Mouse (Mus musculus) liver, embryonic 12.5 days (tissue): Measurements from ENCODE around the gene Tnfrsf1a. TPM values are rescaled to one million over a fixed set of nuclear protein-coding genes. Genes with fewer than 3 reads are reported as not detected.
A peak's percentile ranks its signal among the peaks of the same experiment; 100 is the strongest.

ENCODE experiments used
- ATAC-seq: fragments of 200-750 bp; cut with Nextera tagmentation; 2 replicates; pipeline ENCODE4 v1.8.0; 2017; ENCODE audit warnings: moderate number of reproducible peaks, mild to moderate bottlenecking, moderate library complexity
- H3K27ac ChIP-seq: fragments of 300-500 bp; sonication (generic); 2 replicates; pipeline ENCODE4 v1.5.1; 2016; ENCODE audit warnings: mild to moderate bottlenecking
- H3K27me3 ChIP-seq: fragments of 300-500 bp; sonication (generic); replicated peaks from 2 replicates; pipeline ENCODE4 v1.6.1; 2016; ENCODE audit warnings: mild to moderate bottlenecking, moderate library complexity
- H3K36me3 ChIP-seq: fragments of 300-500 bp; sonication (generic); 2 replicates; pipeline ENCODE4 v1.6.1; 2016; ENCODE audit warnings: mild to moderate bottlenecking, moderate library complexity
- H3K4me1 ChIP-seq: fragments of 300-500 bp; sonication (generic); 2 replicates; pipeline ENCODE4 v1.6.1; 2016
- H3K4me2 ChIP-seq: fragments of 300-500 bp; sonication (generic); 2 replicates; pipeline ENCODE4 v1.6.1; 2016; ENCODE audit warnings: mild to moderate bottlenecking, moderate library complexity
- H3K4me3 ChIP-seq: fragments of 300-500 bp; sonication (generic); 2 replicates; pipeline ENCODE4 v1.5.1; 2016; ENCODE audit warnings: mild to moderate bottlenecking, moderate library complexity
- H3K9ac ChIP-seq: fragments of 300-500 bp; sonication (generic); 2 replicates; pipeline ENCODE4 v1.6.1; 2016; ENCODE audit warnings: mild to moderate bottlenecking, moderate library complexity
- H3K9me3 ChIP-seq: fragments of 300-500 bp; sonication (generic); replicated peaks from 2 replicates; pipeline ENCODE4 v1.6.1; 2016; ENCODE audit warnings: mild to moderate bottlenecking, moderate library complexity
- WGBS: fragments of 180-500 bp; shearing (Covaris S2); methylation state at CpG from one replicate; pipeline ENCODE4 v1.1.7; 2016; ENCODE audit not compliant: insufficient replicate concordance; 5-methylcytosine and 5-hydroxymethylcytosine counted together
- polyA plus RNA-seq: library from polyadenylated mRNA; unstranded; fragments of >200 nt; fragmentation: Nextera tagmentation; extraction: Ambion mirVana; gene quantifications from 2 replicates; pipeline ENCODE4 v1.2.1, GENCODE M21; 2016

Gene Tnfrsf1a
- polyA plus RNA-seq, 1 experiment from 2014 or later = 23.0 TPM

DNA sequence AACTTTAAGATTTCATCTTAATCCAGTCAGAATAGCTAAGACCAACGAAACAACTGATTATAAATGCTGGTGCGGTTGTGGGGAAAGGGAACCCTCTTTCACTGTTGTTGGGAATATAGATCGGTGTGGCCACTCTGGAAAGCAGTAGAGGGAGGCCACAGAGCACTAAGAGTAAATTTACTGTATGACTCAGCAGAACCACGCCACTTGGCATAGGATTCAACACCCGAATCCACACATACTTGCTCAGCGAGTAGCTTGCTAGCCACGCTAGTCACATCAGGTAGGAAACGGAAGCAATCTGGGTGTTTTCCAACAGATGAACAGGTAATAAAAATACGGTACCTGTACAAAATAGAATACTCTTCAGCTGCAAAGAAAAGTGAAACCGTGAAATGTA lies 58.5 kb downstream of the Tnfrsf1a start:
- H3K27ac ChIP-seq = no peak overlapping the region
- no peaks in the 10 kb centered on the region for H3K27me3 ChIP-seq
- no peak overlapping the region for H3K4me3 ChIP-seq
- H3K36me3 ChIP-seq = no peaks in the 10 kb centered on the region
- H3K9me3 ChIP-seq = no peaks in the 10 kb centered on the region
- H3K4me2 ChIP-seq = no peak overlapping the region
- no peak overlapping the region for H3K9ac ChIP-seq
- 79% methylated on average over 10 of the region's 10 CpGs for WGBS
- no peaks in the 10 kb centered on the region for H3K4me1 ChIP-seq
- ATAC-seq = no peak

DNA sequence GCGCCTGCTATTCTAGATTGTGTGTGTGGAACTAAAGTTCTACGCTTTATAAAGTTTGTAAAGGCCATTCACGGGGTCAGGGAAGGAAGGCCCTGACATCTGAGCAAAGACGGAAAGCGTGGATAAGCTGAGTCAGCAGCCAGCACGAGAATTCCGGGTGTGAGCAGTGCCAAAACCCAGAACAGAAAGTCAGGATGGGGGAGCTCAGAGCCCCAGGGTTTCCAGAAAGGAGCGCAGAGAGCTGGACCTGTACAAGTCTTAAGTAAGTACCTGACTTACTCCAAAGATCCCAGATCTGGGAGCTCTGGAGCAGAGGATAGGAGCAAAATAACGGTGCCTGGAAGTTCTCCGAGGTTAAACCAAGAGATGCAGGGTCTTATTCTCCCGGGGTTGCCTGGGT lies 61.4 kb downstream of the Tnfrsf1a start:
- Histone ChIP-seq H3K27ac (no peak overlapping the region), H3K4me3 (no peak overlapping the region), H3K27me3 (no peaks in the 10 kb centered on the region), H3K9me3 (no peaks in the 10 kb centered on the region), H3K36me3 (no peaks in the 10 kb centered on the region), H3K4me2 (no peak overlapping the region), H3K4me1 (no peaks in the 10 kb centered on the region), H3K9ac (no peak overlapping the region)
- WGBS = 54% methylated on average over 11 of the region's 11 CpGs
- no peak for ATAC-seq

DNA sequence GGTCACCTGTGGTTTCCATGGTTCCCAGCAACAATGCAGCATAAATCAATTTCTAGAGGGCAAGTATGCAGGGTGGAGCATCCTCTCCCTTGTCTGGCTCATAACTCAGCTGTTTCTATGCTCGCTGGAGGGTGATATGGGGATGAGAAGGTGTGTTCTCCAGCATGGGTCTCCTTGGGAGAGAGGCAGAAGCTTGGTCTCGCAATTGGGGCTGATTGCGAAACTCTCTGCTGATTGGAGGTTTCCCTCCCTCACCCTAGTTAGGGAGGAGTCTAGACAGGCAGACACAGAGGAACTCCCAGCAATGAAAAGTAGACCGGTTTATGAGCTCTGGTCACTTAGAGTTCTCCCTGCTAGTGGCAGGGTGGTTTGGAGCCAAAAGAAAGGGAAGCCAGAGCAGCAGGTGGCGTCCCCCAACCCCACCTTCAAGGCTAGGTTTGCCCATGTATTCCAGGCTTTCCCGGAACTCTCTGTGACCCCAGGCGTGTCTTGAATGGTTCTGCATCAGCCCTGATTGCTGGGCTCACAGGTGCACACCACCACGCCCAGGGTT lies 61.9 kb downstream of the Tnfrsf1a start:
- 30% methylated on average over 8 of the region's 8 CpGs for WGBS
- Histone ChIP-seq H3K4me3 (no peak overlapping the region), H3K4me2 (no peak overlapping the region), H3K9me3 (no peaks in the 10 kb centered on the region), H3K27ac (no peak overlapping the region), H3K4me1 (no peaks in the 10 kb centered on the region), H3K9ac (no peak overlapping the region), H3K27me3 (no peaks in the 10 kb centered on the region), H3K36me3 (no peaks in the 10 kb centered on the region)
- 0 out of 2 replicates have a peak, but pooled peaks have one; percentile 54 for ATAC-seq

DNA sequence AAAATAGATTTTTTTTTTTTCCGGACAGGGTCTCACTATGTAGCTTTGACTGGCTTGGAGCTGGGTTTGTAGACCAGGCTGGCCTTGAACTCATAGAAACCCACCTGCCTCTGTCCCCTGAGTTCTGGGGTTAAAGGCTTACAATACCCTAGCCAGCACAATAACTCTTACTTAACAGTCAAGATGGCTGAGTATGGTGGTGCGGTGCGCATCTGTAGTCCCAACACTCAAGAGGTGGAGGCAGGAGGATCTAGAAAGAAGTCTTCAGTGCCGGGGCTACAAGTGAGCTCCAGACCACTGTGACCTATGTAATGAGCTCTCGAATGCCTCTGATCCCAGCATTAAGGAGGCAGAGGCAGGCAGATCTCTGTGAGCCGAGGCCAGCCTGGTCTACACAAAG lies 62.5 kb downstream of the Tnfrsf1a start:
- Histone ChIP-seq H3K27ac (no peak overlapping the region), H3K27me3 (no peaks in the 10 kb centered on the region), H3K4me2 (no peak overlapping the region), H3K9ac (no peak overlapping the region), H3K36me3 (no peaks in the 10 kb centered on the region), H3K4me1 (no peaks in the 10 kb centered on the region), H3K9me3 (no peaks in the 10 kb centered on the region), H3K4me3 (no peak overlapping the region)
- WGBS = 71% methylated on average over 6 of the region's 6 CpGs
- ATAC-seq = no peak

Other genes starting within 250 kb of the Tnfrsf1a start
- 83.1 and 85.3 TPM in 2 replicates for gene Nop2, start 217.5 kb upstream of the Tnfrsf1a start, polyA plus RNA-seq
- gene Iffo1, start 204.1 kb upstream of the Tnfrsf1a start, polyA plus RNA-seq = 6.6 and 7.3 TPM in 2 replicates
- 1,499 and 1,575 TPM in 2 replicates for gene Gapdh, start 182.9 kb upstream of the Tnfrsf1a start, polyA plus RNA-seq
- gene Ncapd2, start 157.7 kb upstream of the Tnfrsf1a start, polyA plus RNA-seq = 132 and 138 TPM in 2 replicates
- gene Mrpl51, start 157.6 kb upstream of the Tnfrsf1a start, polyA plus RNA-seq = 211 and 222 TPM in 2 replicates
- gene Vamp1, start 133.8 kb upstream of the Tnfrsf1a start, polyA plus RNA-seq = 2.3 and 2.6 TPM in 2 replicates
- gene Tapbpl, start 117.5 kb upstream of the Tnfrsf1a start, polyA plus RNA-seq = 3.8 and 4.0 TPM in 2 replicates
- 2.6 and 3.2 TPM in 2 replicates for gene Cd27, start 112.4 kb upstream of the Tnfrsf1a start, polyA plus RNA-seq
- not detected in 2 replicates for gene Tuba3a, start 63.3 kb upstream of the Tnfrsf1a start, polyA plus RNA-seq
- 19.2 and 22.9 TPM in 2 replicates for gene Ltbr, start 35.5 kb upstream of the Tnfrsf1a start, polyA plus RNA-seq
- gene Scnn1a, start 28.7 kb upstream of the Tnfrsf1a start, polyA plus RNA-seq = 0.23 and 0.50 TPM in 2 replicates
- gene Plekhg6, start 31.4 kb downstream of the Tnfrsf1a start, polyA plus RNA-seq = 0.37 and 0.39 TPM in 2 replicates
- gene Cd9, start 145.4 kb downstream of the Tnfrsf1a start, polyA plus RNA-seq = 88.3 and 93.3 TPM in 2 replicates
- gene Vwf, start 197.4 kb downstream of the Tnfrsf1a start, polyA plus RNA-seq = 19.2 and 21.5 TPM in 2 replicates